Mouse (Mus musculus): ENCODE data around the gene Lpcat1. TPM values are rescaled to one million over a fixed set of nuclear protein-coding genes. Genes with fewer than 3 reads are reported as not detected.
A peak's percentile ranks its signal among the peaks of the same experiment; 100 is the strongest.

Lpcat1 gene
- total and polyA plus RNA-seq, 2 experiments from 2014 or later: 75.7 to 191 TPM

GRCm38 (mm10) chr13:73512776-73513673 lies 46.0 kb downstream of the Lpcat1 start:
- Histone ChIP-seq H3K9ac (replicated peaks; ENCODE audit: low read length) (no peak overlapping the region), H3K9me3 (ENCODE audit: low read length) (no peaks in the 10 kb centered on the region), H3K36me3 (ENCODE audit: insufficient read depth, low read length) (peaks cover 44% of the 10 kb centered on the region), H3K4me2 (ENCODE audit: low read depth, low read length) (no peak overlapping the region), H3K27me3 (ENCODE audit: insufficient read depth, low read length) (no peaks in the 10 kb centered on the region), H3K4me3 (ENCODE audit: low read length) (no peak overlapping the region), H3K4me1 (ENCODE audit: insufficient read depth, low read length) (no peaks in the 10 kb centered on the region), H3K27ac (no peak overlapping the region)
- peak; percentile 77 for ATAC-seq
- 52% methylated on average over 13 of the region's 13 CpGs for WGBS
- peak; percentile 91 for DNase-seq (ENCODE audit: low spot score)
- peak; percentile 96 for TF ChIP-seq CTCF (IDR thresholded peaks at IDR 0.05; ENCODE audit: low read depth)

- Histone ChIP-seq H3K27ac (no peak overlapping the region), H3K4me1 (ENCODE audit: insufficient read depth, low read length) (no peaks in the 10 kb centered on the region), H3K9me3 (ENCODE audit: low read length) (no peaks in the 10 kb centered on the region), H3K4me2 (ENCODE audit: low read depth, low read length) (no peak overlapping the region), H3K36me3 (ENCODE audit: insufficient read depth, low read length) (peaks cover 29% of the 10 kb centered on the region), H3K27me3 (ENCODE audit: insufficient read depth, low read length) (no peaks in the 10 kb centered on the region), H3K4me3 (ENCODE audit: low read length) (no peak overlapping the region), H3K9ac (replicated peaks; ENCODE audit: low read length) (no peak overlapping the region)
- WGBS: 67% methylated on average over 4 of the region's 4 CpGs
- no peak for ATAC-seq
- no peak for DNase-seq (ENCODE audit: low spot score)
- TF ChIP-seq CTCF (IDR thresholded peaks at IDR 0.05; ENCODE audit: low read depth): no peak
These were observed 49.9 kb downstream of the Lpcat1 start for GRCm38 (mm10) chr13:73516886-73517285.

DNA sequence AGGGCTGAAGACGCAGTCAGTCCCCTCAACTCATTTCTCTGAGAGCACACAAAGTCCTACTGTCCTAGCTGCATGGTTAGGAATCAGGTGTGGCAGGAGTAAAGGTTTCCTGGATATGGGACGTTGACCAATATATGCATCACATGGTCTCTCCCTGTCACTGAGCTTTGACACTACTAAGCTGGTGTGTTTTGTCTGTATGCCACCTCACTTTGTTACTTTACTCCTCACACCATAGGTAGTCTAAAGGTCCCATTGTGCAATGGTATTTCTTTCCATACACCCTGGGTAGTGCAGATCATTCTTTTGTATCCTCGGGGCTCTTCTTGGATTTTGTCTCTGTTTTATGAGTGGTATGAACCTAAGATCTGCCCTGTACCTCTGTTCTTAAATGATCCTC lies 66.7 kb downstream of the Lpcat1 start:
- DNase-seq (ENCODE audit: low spot score) (no peak), ATAC-seq (no peak)
- H3K4me1 ChIP-seq (ENCODE audit: insufficient read depth, low read length): 0 out of 2 replicates have a peak, but pooled peaks cover 7% of the 10 kb centered on the region
- no peaks in the 10 kb centered on the region for H3K9me3 ChIP-seq (ENCODE audit: low read length)
- WGBS: 77% methylated on average over 3 of the region's 3 CpGs
- peaks cover 26% of the 10 kb centered on the region for H3K27me3 ChIP-seq (ENCODE audit: insufficient read depth, low read length)
- no peaks in the 10 kb centered on the region for H3K36me3 ChIP-seq (ENCODE audit: insufficient read depth, low read length)
- no peak overlapping the region for H3K27ac ChIP-seq
- no peak overlapping the region for H3K9ac ChIP-seq (replicated peaks; ENCODE audit: low read length)
- no peak for TF ChIP-seq CTCF (IDR thresholded peaks at IDR 0.05; ENCODE audit: low read depth)
- no peak overlapping the region for H3K4me3 ChIP-seq (ENCODE audit: low read length)
- H3K4me2 ChIP-seq (ENCODE audit: low read depth, low read length): no peak overlapping the region

DNA sequence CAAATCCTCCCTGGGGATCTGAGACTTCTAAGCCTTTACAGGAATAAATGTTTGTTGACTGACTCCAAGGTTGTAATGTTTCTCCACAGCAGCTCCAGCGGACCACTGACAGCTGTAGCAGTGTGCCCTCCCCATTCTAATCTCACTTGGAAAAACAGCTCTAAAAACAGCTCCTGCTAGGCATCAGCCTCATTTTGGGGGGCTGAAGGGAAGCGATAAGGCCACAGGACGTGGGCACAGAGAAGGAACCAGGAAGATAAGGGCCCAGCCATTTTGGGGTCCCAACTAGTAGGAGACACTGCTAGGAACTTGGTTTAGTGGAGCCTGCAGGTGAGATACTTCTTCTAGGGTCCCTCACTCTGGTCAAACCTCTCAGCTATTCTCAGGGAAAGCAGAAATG lies 68.3 kb downstream of the Lpcat1 start:
- no peak for TF ChIP-seq CTCF (IDR thresholded peaks at IDR 0.05; ENCODE audit: low read depth)
- Histone ChIP-seq H3K9me3 (ENCODE audit: low read length) (no peaks in the 10 kb centered on the region), H3K27me3 (ENCODE audit: insufficient read depth, low read length) (peaks cover 26% of the 10 kb centered on the region), H3K27ac (no peak overlapping the region), H3K4me1 (ENCODE audit: insufficient read depth, low read length) (0 out of 2 replicates have a peak, but pooled peaks cover 7% of the 10 kb centered on the region), H3K9ac (replicated peaks; ENCODE audit: low read length) (no peak overlapping the region), H3K4me2 (ENCODE audit: low read depth, low read length) (no peak overlapping the region), H3K36me3 (ENCODE audit: insufficient read depth, low read length) (no peaks in the 10 kb centered on the region), H3K4me3 (ENCODE audit: low read length) (no peak overlapping the region)
- 62% methylated on average over 3 of the region's 3 CpGs for WGBS
- ATAC-seq (no peak), DNase-seq (ENCODE audit: low spot score) (no peak)

- H3K27me3 ChIP-seq (ENCODE audit: insufficient read depth, low read length): peaks cover 26% of the 10 kb centered on the region
- peak within 1 kb of the TSS; percentile 85 for H3K4me2 ChIP-seq (ENCODE audit: low read depth, low read length)
- 0 out of 2 replicates have a peak, but pooled peaks cover 7% of the 10 kb centered on the region for H3K4me1 ChIP-seq (ENCODE audit: insufficient read depth, low read length)
- peak within 1 kb of the TSS; percentile 35; the same call in 1 of the 2 replicates for H3K9ac ChIP-seq (replicated peaks; ENCODE audit: low read length)
- DNase-seq (ENCODE audit: low spot score): peak; percentile 23
- peak; percentile 83 for ATAC-seq
- peak within 1 kb of the TSS; percentile 46 for H3K4me3 ChIP-seq (ENCODE audit: low read length)
- H3K36me3 ChIP-seq (ENCODE audit: insufficient read depth, low read length): no peaks in the 10 kb centered on the region
- no peak for TF ChIP-seq CTCF (IDR thresholded peaks at IDR 0.05; ENCODE audit: low read depth)
- H3K27ac ChIP-seq: no peak within 1 kb of the TSS
- under 1% methylated on average over 26 of the region's 26 CpGs for WGBS
- no peaks in the 10 kb centered on the region for H3K9me3 ChIP-seq (ENCODE audit: low read length)
These were observed 69.4 kb downstream of the Lpcat1 start, which contains the start of gene Slc6a3 for GRCm38 (mm10) chr13:73536403-73536821. TSS of gene Slc6a3 (plus strand) at chr13:73536747.

GRCm38 (mm10) chr13:73536824-73537223 lies 69.8 kb downstream of the Lpcat1 start:
- peak overlapping the region; percentile 46 for H3K4me3 ChIP-seq (ENCODE audit: low read length)
- H3K9ac ChIP-seq (replicated peaks; ENCODE audit: low read length): peak overlapping the region; percentile 35; the same call in 1 of the 2 replicates
- 0 out of 2 replicates have a peak, but pooled peaks cover 7% of the 10 kb centered on the region for H3K4me1 ChIP-seq (ENCODE audit: insufficient read depth, low read length)
- peaks cover 26% of the 10 kb centered on the region for H3K27me3 ChIP-seq (ENCODE audit: insufficient read depth, low read length)
- no peak for TF ChIP-seq CTCF (IDR thresholded peaks at IDR 0.05; ENCODE audit: low read depth)
- WGBS: 16% methylated on average over 13 of the region's 13 CpGs
- H3K9me3 ChIP-seq (ENCODE audit: low read length): no peaks in the 10 kb centered on the region
- no peak overlapping the region for H3K27ac ChIP-seq
- peak overlapping the region; percentile 85 for H3K4me2 ChIP-seq (ENCODE audit: low read depth, low read length)
- ATAC-seq: no peak
- H3K36me3 ChIP-seq (ENCODE audit: insufficient read depth, low read length): no peaks in the 10 kb centered on the region
- DNase-seq (ENCODE audit: low spot score): no peak

Measured in hindbrain, postnatal 0 days (tissue).